Mouse (Mus musculus): ENCODE data around the gene Eif5.
A peak's percentile ranks its signal among the peaks of the same experiment; 100 is the strongest.
"Not testable (repeated sequence)": the region's sequence is repeated elsewhere in the genome, so short reads cannot be mapped to it uniquely, and the experiment has no call there.

Eif5 gene

DNA sequence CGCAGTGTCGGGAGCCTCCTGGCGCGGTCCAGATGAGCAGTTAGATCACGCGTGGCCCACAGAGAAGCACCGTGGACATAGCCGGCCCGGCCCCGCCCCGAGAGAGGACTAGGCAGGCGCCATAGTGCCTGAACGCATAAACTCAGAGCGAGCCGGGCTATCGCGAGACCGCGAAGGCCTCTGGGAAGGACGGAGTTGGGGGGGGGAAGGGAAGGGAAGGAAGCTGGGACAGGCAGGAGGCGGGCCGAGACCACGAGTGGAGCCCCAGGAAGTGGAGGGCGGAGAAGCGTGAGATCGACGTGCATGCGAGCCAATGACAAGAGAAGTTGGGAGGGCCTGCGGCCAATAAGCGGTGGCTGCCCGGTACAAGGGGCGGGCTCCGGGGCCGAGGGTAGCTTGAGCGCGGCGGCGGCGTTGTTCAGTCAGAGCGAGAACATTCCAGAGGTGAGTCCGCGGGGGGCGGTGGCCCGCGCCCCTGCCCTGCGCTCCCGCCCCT, at the start of gene Eif5:
TSS of gene Eif5 (plus strand) at position 221 of the 496 bp plus-strand sequence.
- DNase-seq (ENCODE audit: low spot score), result peak; percentile 99

DNA sequence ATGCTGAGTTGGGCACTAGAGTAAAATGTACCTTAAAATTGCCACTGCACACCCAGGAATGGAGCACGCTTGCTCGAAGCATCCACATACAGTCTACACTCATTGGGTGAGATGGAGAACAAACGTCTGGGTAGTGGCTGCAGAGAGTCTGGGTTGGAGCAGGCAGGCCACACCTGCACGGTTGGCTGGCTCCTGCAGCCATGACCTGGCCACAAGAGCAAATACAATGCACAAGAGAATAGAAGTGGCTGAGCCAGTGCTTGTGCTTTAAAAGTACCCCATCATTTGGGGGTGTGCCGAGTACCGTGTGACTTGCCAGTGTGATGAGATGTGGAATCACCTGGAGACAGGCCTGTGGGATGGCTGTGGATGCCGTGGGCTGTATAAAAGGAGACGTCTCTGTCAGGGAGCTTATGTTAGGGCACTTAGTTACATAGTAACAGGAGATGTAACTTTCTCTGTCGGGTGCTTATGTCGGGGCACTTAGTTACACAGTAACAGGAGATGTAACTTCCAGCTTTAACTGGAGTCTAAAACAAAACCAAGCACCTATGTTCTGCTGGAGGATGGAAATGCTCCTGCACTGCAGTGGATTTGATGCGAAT, 48.5 kb upstream of the Eif5 start:
- DNase-seq (ENCODE audit: low spot score), result no peak

- DNase-seq (ENCODE audit: low spot score), result no peak
These were observed 42.9 kb upstream of the Eif5 start for GRCm38 (mm10) chr12:111494931-111495330.

- no peak for DNase-seq (ENCODE audit: low spot score)
These were observed 40.7 kb upstream of the Eif5 start for GRCm38 (mm10) chr12:111497076-111497475.

- no peak for DNase-seq (ENCODE audit: low spot score)
These were observed 38.2 kb upstream of the Eif5 start for GRCm38 (mm10) chr12:111499617-111500016.

GRCm38 (mm10) chr12:111500725-111501124, 37.1 kb upstream of the Eif5 start:
- no peak for DNase-seq (ENCODE audit: low spot score)

DNA sequence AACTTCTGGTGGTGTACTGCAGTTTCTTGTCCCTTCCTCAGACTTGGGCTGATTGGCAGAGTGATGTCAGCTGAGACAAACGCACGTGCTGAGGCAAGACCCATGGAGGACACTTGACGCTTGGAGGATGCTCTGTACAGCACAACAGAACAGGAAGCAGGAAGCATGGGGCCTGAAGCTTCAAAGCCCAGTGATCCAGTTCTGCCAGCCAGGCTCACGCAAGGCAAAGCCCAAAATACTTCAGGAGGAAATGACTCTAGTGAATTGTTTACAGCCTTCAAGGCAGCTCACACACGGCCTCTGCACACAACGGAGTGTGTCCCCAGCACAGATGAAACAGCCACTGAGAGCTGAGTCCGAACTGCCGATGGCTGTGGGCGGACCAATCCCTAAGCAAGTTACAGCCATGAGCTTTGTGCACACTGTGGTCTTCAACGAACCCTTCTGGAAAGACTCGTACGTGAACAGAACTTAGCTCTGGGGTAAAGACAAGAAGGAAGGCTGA, 34.7 kb upstream of the Eif5 start:
- DNase-seq (ENCODE audit: low spot score), result no peak

- no peak for DNase-seq (ENCODE audit: low spot score)
These were observed 34.2 kb upstream of the Eif5 start for GRCm38 (mm10) chr12:111503571-111503970.

DNA sequence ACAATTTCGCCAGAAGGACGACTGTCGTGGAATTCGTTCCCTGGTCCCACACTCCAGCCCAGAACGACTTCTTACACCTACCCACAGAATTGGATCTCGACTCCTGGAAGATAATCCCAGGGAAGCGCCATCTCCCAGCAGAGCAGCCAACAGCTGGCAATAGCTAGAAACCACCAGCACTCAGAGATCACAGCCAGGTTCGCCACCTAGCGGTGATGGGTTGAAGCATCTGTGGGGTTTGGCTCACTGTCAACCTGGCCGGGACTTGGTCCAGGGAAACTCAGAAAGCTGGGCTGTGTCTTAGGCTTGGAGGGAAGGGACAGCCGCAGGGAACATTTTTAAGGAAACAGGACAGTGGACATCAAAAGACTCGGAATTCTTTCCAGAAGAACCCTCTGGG, 32.9 kb upstream of the Eif5 start:
- DNase-seq (ENCODE audit: low spot score), result peak; percentile 91

GRCm38 (mm10) chr12:111507001-111507400, 30.8 kb upstream of the Eif5 start:
- DNase-seq (ENCODE audit: low spot score), result no peak

GRCm38 (mm10) chr12:111507962-111508361, 29.9 kb upstream of the Eif5 start:
- no peak for DNase-seq (ENCODE audit: low spot score)

DNA sequence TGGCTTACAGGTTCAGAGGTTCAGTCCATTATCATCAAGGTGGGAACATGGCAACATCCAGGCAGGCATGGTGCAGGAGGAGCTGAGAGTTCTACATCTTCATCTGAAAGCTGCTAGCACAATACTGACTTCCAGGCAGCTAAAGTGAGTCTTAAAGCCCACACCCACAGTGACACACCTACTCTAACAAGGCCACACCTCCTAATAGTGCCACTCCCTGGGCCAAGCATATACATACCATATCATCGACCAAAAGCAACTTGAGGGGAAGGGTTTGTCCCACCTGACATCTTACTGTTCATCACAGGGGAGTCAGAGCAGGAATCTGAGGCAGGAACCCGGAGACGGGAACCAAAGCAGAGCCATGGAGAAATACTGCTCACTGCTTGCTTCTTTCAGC, 29.4 kb upstream of the Eif5 start:
- not testable (repeated sequence) for DNase-seq (ENCODE audit: low spot score)

GRCm38 (mm10) chr12:111512572-111513063, 25.2 kb upstream of the Eif5 start:
- DNase-seq (ENCODE audit: low spot score), result no peak

GRCm38 (mm10) chr12:111513673-111514072, 24.1 kb upstream of the Eif5 start:
- no peak for DNase-seq (ENCODE audit: low spot score)

- no peak for DNase-seq (ENCODE audit: low spot score)
These were observed 23.5 kb upstream of the Eif5 start for GRCm38 (mm10) chr12:111514231-111514792.

DNA sequence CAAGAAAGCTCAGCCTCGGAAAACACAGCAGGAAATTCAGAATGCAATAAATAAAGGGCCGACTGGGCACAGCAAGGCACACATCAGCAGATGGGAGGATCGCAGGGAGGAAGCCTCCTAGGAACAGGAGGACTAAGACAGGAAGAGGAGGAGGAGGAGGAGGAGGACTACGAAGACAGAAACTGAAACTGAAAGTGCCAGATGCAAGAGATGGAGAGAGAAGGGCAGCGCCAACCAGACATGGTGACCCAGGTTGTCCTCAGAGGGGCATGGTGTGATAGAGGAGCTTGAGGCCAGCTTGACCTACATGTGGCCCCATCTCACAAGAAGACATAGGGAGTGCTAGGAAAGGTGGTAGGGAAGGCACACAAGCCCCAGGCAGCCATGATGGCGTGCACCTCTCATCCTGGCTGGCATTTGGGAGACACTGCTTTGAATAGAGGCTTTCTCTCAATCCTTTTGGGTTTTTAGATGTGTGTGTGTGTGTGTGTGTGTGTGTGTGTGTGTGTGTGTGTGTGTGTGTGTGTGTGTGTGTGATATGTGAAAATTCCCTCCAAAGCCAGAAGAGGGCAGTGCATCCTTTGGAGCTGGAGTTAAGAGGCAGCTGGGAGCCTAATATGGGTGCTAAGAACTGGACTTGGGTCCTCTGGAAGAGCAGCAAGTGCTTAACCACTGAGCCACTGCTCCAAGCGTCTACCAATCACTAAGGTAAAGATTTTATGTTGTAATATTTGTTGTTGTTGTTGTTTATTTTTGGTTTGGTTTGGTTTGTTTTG, 22.8 kb upstream of the Eif5 start:
- DNase-seq (ENCODE audit: low spot score), result no peak

DNA sequence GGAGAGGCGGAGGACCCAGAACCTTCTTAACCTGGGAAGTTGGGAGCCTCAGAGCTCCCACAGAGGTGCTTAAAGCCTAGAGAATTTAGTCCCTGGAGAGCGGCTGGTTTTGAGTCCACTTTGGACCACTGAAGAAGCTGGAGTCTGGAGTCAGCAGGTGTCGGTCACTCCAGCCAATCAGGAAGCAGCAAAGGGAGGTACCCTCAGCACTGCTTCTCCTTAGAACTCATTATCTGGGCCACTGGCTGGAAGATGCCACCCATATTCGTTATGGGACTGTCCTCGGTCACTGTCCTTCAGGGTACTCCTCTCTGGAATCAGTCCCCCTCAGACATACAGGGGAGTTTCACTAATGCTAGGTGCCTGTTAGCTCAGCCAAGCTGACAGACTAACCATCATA, 21.9 kb upstream of the Eif5 start:
- no peak for DNase-seq (ENCODE audit: low spot score)

DNA sequence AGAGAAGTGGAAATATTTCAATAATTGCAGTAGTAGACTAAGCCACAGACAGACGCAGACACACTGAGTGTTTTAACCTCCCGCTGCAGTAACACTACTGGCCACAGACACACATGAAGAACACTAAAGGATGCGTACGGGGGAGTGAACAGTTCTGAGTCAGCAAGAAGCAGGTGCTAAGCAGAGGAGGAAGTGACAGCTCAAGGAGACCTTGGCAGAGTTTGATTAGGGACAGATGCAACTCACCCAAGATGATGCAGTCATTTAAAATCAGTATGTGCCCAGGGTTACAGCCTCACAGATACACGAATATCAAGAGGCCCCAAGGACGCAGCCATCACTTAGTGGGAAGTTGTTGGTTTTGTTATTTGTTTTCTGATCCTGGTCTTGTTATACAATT, 21.0 kb upstream of the Eif5 start:
- DNase-seq (ENCODE audit: low spot score), result no peak

- DNase-seq (ENCODE audit: low spot score), result no peak
These were observed 19.9 kb upstream of the Eif5 start for GRCm38 (mm10) chr12:111517901-111518300.

DNA sequence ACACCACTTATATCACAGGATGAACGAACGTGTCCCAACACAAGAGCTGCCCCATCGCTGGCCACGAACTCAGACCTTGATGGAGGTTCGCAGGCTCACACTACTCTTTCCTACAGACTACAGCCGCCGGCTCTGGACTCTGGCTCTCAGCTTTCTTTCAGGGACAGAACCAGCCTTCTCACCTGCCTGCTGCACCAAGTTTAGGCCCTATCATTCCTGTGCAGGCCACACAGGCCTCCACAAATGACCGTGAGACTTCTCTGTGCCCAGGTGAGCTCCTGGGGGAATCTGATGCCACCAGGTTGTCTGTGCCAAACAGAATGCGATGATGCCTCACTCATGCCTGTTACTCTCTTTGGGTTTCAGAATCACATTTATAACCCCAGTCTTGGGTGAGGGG, 19.4 kb upstream of the Eif5 start:
- DNase-seq (ENCODE audit: low spot score), result no peak

DNA sequence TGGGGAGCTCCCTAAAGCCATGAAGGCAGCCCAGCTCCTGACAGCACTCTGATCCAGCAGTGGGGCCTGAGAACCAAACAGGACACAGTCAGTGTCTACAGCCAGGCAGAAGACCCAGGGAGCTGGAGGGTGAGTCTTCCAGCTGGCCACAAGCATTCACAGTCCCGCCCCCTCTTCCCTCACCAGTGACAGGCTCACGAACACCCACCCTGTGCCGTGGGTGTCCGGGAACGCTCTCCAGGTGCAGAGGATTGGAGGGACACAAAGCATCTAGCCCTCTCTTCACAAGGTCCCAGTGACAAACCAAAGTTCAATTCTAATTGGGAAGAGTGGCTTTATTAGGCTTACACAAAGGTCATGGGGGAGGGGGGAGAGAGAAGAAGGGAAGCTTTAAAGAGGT, 18.0 kb upstream of the Eif5 start:
- DNase-seq (ENCODE audit: low spot score), result no peak

GRCm38 (mm10) chr12:111520994-111521393, 16.8 kb upstream of the Eif5 start:
- no peak for DNase-seq (ENCODE audit: low spot score)

DNA sequence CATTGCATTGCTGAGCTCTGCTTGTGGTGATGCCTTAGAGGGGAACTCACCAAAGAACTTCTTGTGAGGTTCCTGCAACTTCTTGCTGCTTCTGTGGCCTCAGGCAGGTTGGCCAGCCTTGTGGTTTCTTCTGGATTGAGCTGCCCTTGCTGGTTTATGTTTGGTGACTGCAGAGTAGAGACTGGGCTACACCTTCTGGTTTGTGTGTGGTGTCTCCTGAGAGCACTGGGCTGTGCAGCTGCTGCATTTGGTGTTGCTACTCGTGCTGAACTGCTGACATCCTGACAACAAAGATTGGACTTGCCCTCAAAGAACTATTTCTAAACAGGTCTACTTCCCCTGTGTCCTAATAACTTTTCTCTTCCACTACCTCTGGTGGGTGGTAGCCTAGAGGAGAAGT, 13.3 kb upstream of the Eif5 start:
- no peak for DNase-seq (ENCODE audit: low spot score)
